Mouse (Mus musculus) testis, adult 2 months (tissue): ENCODE results near the gene L2hgdh. TPM values are rescaled to one million over a fixed set of nuclear protein-coding genes. Genes with fewer than 3 reads are reported as not detected.

ENCODE experiments used
- H3K27ac ChIP-seq: fragments of 200-500 bp; 2 replicates; pipeline ENCODE4 v1.5.1; 2012; ENCODE audit warnings: low read depth, low read length; ENCODE audit not compliant: control insufficient read depth, insufficient read depth
- H3K27me3 ChIP-seq: fragments of 200-500 bp; 2 replicates; pipeline ENCODE4 v1.6.1; 2012; ENCODE audit warnings: mild to moderate bottlenecking, low read length, moderate library complexity; ENCODE audit not compliant: control insufficient read depth, insufficient read depth
- H3K36me3 ChIP-seq: fragments of 200-500 bp; 2 replicates; pipeline ENCODE4 v1.6.1; 2012; ENCODE audit warnings: mild to moderate bottlenecking, low read length; ENCODE audit not compliant: control insufficient read depth, insufficient read depth
- H3K4me1 ChIP-seq: fragments of 200-500 bp; 2 replicates; pipeline ENCODE4 v1.6.1; 2012; ENCODE audit warnings: low read length; ENCODE audit not compliant: control insufficient read depth, insufficient read depth
- H3K4me3 ChIP-seq: fragments of 200-500 bp; 2 replicates; pipeline ENCODE4 v1.5.1; 2012; ENCODE audit warnings: low read depth, mild to moderate bottlenecking, low read length, moderate library complexity, mixed read lengths; ENCODE audit not compliant: control insufficient read depth
- CTCF ChIP-seq: fragments of 200-500 bp; IDR thresholded peaks from 2 replicates; pipeline ENCODE4 v1.5.1; 2012; ENCODE audit warnings: low read depth, mild to moderate bottlenecking, inconsistent platforms, low read length, moderate library complexity; ENCODE audit not compliant: control insufficient read depth, insufficient read depth, insufficient replicate concordance
- POLR2A ChIP-seq: fragments of 200-500 bp; IDR thresholded peaks from 2 replicates; pipeline ENCODE4 v1.6.1; 2012; ENCODE audit warnings: low read depth, mild to moderate bottlenecking, inconsistent platforms, low read length, moderate library complexity; ENCODE audit not compliant: control insufficient read depth
- polyA plus RNA-seq: library from polyadenylated mRNA; depleted of rRNA; stranded (reverse); fragments of >200 nt; gene quantifications from 2 replicates; pipeline ENCODE4 v1.2.3, GENCODE M21; 2012

The L2hgdh gene
- polyA plus RNA-seq, 1 experiment = 9.4 TPM

- H3K27ac ChIP-seq = no peak overlapping the region
- H3K27me3 ChIP-seq = no peaks in the 10 kb centered on the region
- no peaks in the 10 kb centered on the region for H3K36me3 ChIP-seq
- TF ChIP-seq POLR2A = no peak
- TF ChIP-seq CTCF = no peak
- no peak overlapping the region for H3K4me3 ChIP-seq
- no peaks in the 10 kb centered on the region; the same call in 1 of the 2 replicates for H3K4me1 ChIP-seq
These were observed 27.2 kb upstream of the L2hgdh start for GRCm38 (mm10) chr12:69751864-69752341.

GRCm38 (mm10) chr12:69744138-69744537 is 19.5 kb upstream of the L2hgdh start:
- H3K4me3 ChIP-seq = no peak overlapping the region
- no peak for TF ChIP-seq CTCF
- TF ChIP-seq POLR2A = no peak
- no peaks in the 10 kb centered on the region for H3K4me1 ChIP-seq
- H3K27ac ChIP-seq = no peak overlapping the region
- H3K36me3 ChIP-seq = no peaks in the 10 kb centered on the region; the same call in 1 of the 2 replicates
- H3K27me3 ChIP-seq = no peaks in the 10 kb centered on the region

- no peaks in the 10 kb centered on the region for H3K4me1 ChIP-seq
- H3K4me3 ChIP-seq = no peak overlapping the region
- H3K36me3 ChIP-seq = no peaks in the 10 kb centered on the region; the same call in 1 of the 2 replicates
- H3K27me3 ChIP-seq = no peaks in the 10 kb centered on the region
- no peak overlapping the region for H3K27ac ChIP-seq
- TF ChIP-seq CTCF (no peak), POLR2A (no peak)
These were observed 17.3 kb upstream of the L2hgdh start for GRCm38 (mm10) chr12:69741965-69742364.

GRCm38 (mm10) chr12:69733923-69734322 is 9.2 kb upstream of the L2hgdh start:
- H3K36me3 ChIP-seq = no peaks in the 10 kb centered on the region
- H3K4me1 ChIP-seq = no peaks in the 10 kb centered on the region
- no peaks in the 10 kb centered on the region for H3K27me3 ChIP-seq
- H3K4me3 ChIP-seq = no peak overlapping the region
- TF ChIP-seq POLR2A (no peak), CTCF (no peak)
- H3K27ac ChIP-seq = no peak overlapping the region

GRCm38 (mm10) chr12:69733518-69733917 is 8.8 kb upstream of the L2hgdh start:
- Histone ChIP-seq H3K4me1 (no peaks in the 10 kb centered on the region), H3K27ac (no peak overlapping the region), H3K27me3 (no peaks in the 10 kb centered on the region), H3K36me3 (no peaks in the 10 kb centered on the region; the same call in 1 of the 2 replicates), H3K4me3 (no peak overlapping the region)
- TF ChIP-seq CTCF (no peak), POLR2A (no peak)

GRCm38 (mm10) chr12:69732221-69732620 is 7.5 kb upstream of the L2hgdh start:
- Histone ChIP-seq H3K4me3 (no peak overlapping the region), H3K27me3 (no peaks in the 10 kb centered on the region), H3K36me3 (no peaks in the 10 kb centered on the region; the same call in 1 of the 2 replicates), H3K4me1 (no peaks in the 10 kb centered on the region), H3K27ac (no peak overlapping the region)
- TF ChIP-seq POLR2A = no peak
- TF ChIP-seq CTCF = no peak

GRCm38 (mm10) chr12:69730306-69730705 is 5.6 kb upstream of the L2hgdh start:
- Histone ChIP-seq H3K4me1 (no peaks in the 10 kb centered on the region; the same call in 1 of the 2 replicates), H3K36me3 (no peaks in the 10 kb centered on the region; the same call in 1 of the 2 replicates), H3K4me3 (no peak overlapping the region), H3K27me3 (no peaks in the 10 kb centered on the region), H3K27ac (no peak overlapping the region)
- TF ChIP-seq POLR2A (no peak), CTCF (no peak)

- Histone ChIP-seq H3K27ac (no peak overlapping the region), H3K4me1 (no peaks in the 10 kb centered on the region; the same call in 1 of the 2 replicates)
These were observed 4.6 kb upstream of the L2hgdh start for GRCm38 (mm10) chr12:69729246-69729645.

More at GRCm38 (mm10) chr12:69729246-69729645, 4.6 kb upstream of the L2hgdh start:
- TF ChIP-seq CTCF = no peak
- no peak for TF ChIP-seq POLR2A
- Histone ChIP-seq H3K36me3 (no peaks in the 10 kb centered on the region; the same call in 1 of the 2 replicates), H3K27me3 (no peaks in the 10 kb centered on the region), H3K4me3 (no peak overlapping the region)
